Mouse (Mus musculus) kidney, adult 2 months (tissue): ENCODE measurements at regions not wholly inside any gene's neighbourhood (a gene's known extent, or its start where the extent isn't known, plus 50 kb on each side); places are given as distances from the start of the nearest gene placed in this dataset.

Experiments
- CTCF ChIP-seq: fragments of 200-500 bp; conservative IDR thresholded peaks from 2 replicates; pipeline ENCODE4 v1.5.1; 2011; ENCODE audit warnings: low read depth, mild to moderate bottlenecking, control low read depth, low read length, moderate library complexity, mixed read lengths; ENCODE audit not compliant: insufficient read depth, insufficient read length
- POLR2A ChIP-seq: fragments of 200-500 bp; IDR thresholded peaks from one replicate; pipeline ENCODE4 v1.6.1; 2011; ENCODE audit warnings: low read depth, low read length, control low read depth

GRCm38 (mm10) chr8:26731111-26731510, 246.0 kb upstream of the Zfp703 start:
- no peak for TF ChIP-seq CTCF
- no peak for TF ChIP-seq POLR2A
